Mouse (Mus musculus) v-Abl transformed pro-B cells (cell line): ENCODE data around the gene Gse1.
"Not testable (repeated sequence)": the region's sequence is repeated elsewhere in the genome, so short reads cannot be mapped to it uniquely, and the experiment has no call there.

Experiments
- in situ Hi-C, 2 experiments: fragments of 400-800 bp; cut with MboI; formaldehyde crosslinking; loops; one replicate each; pipeline ENCODE4 v1.15.1; 2025; ENCODE audit not compliant: unreplicated experiment in 2 of 2

Gse1 gene

GRCm38 (mm10) chr8:120317118-120317824 is 89.0 kb downstream of the Gse1 start:
- in situ Hi-C loops = no loop called here

DNA sequence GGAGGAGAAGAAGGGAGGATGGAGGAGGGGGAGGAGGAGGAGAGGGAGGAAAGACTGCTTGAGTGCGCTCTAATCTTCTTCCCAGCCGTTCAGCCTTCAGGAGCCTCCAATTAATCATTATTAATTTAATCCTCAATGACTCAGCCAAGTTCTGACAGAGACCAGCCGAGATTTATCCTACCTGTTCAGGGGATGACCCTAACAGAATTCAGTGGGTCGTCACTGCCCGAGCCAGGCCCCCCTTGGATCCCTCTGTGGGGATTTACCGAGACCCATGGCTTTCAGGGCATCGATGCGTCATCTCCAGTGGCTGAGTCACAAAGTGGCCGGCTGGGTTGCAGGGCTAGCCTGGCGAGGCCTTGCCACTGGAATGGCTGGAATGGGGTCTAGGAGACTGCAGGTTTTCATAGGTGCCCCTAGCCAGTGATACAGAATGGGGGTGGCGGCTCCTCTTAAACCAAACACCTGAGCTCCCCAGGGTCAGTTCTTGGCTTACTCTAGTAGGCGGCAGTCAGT is 90.3 kb downstream of the Gse1 start:
- in situ Hi-C loops = no loop called here

DNA sequence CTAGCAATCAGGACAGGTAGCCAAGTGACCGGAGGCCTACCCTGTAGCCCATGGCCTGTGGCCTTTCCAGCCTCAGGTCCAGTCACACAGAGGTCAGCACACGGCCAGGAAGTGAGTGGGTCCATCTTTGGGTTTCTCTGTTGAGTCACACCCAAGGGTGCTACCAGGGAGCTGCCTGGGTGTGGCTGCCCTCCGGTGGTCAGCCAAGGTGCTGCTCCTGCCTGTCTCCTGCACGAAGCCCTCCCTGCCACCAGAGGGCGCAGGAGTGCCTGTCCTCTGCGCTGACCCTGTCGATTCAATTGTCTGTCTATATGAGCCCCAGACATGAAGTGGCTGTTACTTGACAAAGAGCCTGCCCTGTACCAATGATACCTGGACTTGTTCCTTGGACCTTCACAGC is 91.2 kb downstream of the Gse1 start:
- in situ Hi-C loops = no loop called here

DNA sequence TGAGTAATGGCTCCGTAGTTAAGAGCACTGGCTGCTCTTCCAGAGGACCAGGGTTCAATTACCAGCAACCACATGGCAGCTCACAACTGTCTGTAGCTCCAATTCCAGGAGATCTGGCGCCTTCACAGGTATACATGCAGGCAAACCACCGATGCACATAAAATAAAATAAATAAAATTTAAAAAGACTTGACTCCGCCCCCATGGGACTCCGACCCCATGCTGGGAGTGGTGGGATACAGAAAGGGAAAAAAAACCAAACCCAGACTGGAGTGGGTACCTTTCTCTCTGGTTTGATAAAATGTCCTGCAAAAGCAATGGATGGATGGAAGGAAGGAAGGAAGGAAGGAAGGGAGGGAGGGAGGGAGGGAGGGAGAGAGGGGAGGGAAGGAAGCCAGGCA is 91.9 kb downstream of the Gse1 start:
- in situ Hi-C loops = loop anchor here in 1 of 2 experiments (5.0 to 10.0 kb wide), 3 partner anchors 138 to 292 kb away; no protein-coding TSS in a partner anchor

GRCm38 (mm10) chr8:120321724-120322123 is 93.5 kb downstream of the Gse1 start:
- in situ Hi-C loops = loop anchor here in 1 of 2 experiments (5.0 to 10.0 kb wide), 3 partner anchors 139 to 291 kb away; no protein-coding TSS in a partner anchor

GRCm38 (mm10) chr8:120322956-120323448 is 94.7 kb downstream of the Gse1 start:
- in situ Hi-C loops = loop anchor here in 1 of 2 experiments (5.0 to 10.0 kb wide), 3 partner anchors 141 to 289 kb away; no protein-coding TSS in a partner anchor

DNA sequence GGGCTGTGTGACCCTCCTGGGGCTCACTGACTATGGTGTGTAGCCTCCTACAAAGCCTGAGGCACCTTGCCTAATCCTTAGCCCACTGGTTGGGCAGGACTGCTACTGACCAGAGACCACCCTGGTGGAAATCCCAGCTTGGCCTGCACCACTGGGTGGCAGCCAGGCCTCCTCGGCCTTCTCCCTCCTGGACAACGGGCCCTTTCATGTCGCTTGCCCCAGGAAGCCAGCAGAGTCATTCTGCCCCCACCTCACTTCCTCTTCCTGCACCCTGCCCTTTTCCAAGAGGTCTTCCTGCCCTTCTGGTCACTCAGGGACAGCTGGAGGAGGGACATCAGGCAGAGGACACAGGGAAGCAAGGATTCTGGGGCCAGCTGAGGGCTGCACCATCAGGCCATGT is 96.3 kb downstream of the Gse1 start:
- in situ Hi-C loops = loop anchor here in 1 of 2 experiments (5.0 to 10.0 kb wide), 3 partner anchors 142 to 288 kb away; no protein-coding TSS in a partner anchor

DNA sequence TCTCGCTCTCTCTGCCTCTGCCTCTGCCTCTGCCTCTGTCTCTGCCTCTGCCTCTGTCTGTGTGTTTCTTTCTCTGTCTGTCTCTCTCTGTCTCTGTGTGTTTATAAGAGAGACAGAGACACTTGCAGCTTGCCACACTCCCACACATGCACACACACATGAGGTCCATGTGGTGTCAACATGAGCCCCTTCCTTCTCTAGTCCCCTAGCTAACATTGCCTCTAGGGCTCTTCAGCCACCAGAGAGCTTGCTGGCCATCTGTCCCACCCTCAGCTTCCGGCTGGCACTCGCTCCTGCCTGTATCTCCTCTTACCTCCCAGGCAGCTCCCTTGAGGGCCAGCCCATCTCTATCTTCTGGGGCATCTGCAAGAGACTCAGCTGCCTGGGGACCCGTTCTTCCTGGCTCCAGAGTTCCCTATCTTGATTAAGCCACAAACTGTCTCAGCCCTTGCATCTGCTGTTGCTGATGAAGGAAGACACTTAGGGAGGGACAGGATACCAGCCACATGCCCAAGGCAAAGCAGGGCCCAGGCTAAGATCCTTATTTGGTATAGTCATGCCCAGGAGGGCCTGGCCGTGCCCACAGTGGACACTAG is 97.0 kb downstream of the Gse1 start:
- in situ Hi-C loops = loop anchor here in 1 of 2 experiments (10.0 kb wide), 1 partner anchor 200 kb away; no protein-coding TSS in a partner anchor

DNA sequence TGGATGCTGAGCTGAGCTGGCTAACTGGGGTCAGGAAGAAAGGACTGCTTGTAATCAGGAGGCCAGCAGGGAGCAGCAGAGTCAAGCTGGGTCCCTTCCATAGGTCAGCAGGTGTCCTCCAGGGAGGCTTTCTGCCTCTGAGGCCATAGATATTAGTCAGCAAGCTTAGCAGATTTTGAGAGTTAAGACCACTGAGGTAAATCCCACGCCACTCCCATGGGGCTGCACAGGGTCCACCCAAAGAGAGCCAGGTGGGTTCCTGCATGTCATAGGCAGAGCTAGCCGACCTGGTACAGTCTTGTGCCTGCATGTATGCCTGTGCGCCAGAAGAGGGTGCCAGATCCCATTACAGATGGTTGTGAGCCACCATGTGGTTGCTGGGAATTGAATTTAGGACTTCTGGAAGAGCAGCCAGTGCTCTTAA is 98.9 kb downstream of the Gse1 start:
- in situ Hi-C loops = loop anchor here in 1 of 2 experiments (10.0 kb wide), 1 partner anchor 198 kb away; no protein-coding TSS in a partner anchor

- in situ Hi-C loops = loop anchor here in 1 of 2 experiments (10.0 kb wide), 1 partner anchor 196 kb away; no protein-coding TSS in a partner anchor
These were observed 100.2 kb downstream of the Gse1 start for GRCm38 (mm10) chr8:120328361-120329022.

DNA sequence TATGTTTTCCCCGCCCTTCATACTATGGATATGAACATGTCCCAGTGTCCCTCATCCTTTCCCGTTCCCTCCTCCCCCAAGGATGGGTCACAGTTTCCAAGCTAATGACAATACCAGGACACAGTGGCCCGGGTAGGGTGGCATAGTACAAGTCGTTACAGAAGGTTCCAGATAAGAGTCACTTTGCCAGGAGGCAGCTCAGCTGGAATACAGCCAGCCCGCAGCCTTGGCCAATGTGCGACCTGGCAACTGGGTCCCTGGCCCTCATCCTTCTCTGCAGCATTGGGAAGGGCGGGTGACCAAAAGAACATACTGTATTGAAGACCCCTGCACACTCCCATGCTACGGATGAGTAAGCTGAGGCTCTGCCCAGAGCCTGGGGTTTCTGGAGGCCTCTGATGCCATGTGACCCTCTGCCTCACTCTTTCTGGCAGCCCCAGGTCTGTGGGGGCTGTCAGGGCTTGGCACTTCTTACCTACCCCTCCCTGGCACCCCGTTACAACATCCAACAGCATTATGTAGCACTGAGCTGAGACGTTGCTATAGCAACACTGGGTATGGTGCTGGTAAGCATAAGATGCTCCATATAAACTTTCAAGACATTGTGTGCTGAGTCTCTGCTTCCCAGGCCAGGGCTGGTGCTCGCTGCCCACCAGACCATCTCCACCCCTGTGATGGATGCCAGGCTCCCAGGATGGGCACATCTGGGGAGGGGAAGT is 100.9 kb downstream of the Gse1 start:
- in situ Hi-C loops = loop anchor here in 1 of 2 experiments (10.0 kb wide), 1 partner anchor 196 kb away; no protein-coding TSS in a partner anchor

- in situ Hi-C loops = no loop called here
These were observed 102.8 kb downstream of the Gse1 start for GRCm38 (mm10) chr8:120331027-120331426.

DNA sequence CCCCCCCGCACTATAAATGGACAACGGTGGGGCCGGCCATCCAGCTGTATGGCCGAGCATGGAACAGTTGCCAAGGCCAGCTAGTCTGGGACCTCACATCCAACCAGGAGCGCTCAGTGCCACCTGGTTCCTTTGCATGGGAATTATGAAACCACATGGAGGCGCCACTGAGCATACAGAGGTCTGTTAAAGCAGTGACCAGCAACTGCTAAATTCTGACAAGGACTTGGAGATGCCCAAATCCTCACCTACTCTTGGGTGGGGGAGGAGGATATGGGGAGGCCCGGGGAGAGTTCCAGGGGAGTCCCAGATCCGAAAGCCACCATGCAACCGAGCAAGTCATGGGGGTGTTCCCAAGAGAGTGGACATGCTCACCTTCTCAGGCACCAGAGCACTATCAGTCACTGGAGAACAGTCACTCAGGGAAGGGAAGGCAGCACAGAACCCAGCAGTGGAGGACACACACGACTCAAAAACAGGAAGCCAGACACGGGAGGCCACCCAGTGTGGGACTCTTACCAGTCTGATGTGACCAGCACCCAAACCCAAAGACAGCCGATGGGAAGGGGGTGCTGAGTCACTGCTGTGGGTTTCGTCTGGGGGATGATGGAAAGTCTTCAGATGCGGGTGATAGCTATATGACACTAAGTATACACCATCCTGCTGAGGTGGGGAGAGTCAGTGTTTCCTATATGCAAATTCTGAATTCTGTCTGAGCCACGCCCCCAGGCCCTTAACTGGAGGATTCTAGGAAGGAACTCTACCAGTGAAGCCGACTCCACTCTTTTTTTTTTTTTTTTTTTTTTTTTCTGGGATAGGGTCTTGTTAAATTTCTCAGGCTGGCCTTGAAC is 104.3 kb downstream of the Gse1 start:
- in situ Hi-C loops = no loop called here

GRCm38 (mm10) chr8:120333681-120334080 is 105.4 kb downstream of the Gse1 start:
- in situ Hi-C loops = no loop called here

DNA sequence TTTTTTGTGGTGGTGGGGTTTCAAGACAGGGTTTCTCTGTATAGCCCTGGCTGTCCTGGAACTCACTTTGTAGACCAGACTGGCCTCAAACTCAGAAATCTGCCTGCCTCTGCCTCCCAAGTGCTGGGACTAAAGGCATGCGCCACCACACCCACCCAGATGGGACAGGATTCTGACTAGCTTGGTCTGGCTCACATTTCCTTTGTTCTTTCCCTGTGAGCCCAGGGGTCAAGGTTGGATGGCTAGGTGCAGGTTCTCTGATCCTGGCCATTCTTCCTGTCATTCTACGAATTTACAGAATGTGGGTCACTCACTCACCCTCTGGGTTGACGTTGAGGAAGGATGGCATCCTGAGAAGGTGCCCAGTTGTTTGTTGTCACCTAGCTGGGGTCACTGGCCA is 106.0 kb downstream of the Gse1 start:
- in situ Hi-C loops = not testable (repeated sequence)

DNA sequence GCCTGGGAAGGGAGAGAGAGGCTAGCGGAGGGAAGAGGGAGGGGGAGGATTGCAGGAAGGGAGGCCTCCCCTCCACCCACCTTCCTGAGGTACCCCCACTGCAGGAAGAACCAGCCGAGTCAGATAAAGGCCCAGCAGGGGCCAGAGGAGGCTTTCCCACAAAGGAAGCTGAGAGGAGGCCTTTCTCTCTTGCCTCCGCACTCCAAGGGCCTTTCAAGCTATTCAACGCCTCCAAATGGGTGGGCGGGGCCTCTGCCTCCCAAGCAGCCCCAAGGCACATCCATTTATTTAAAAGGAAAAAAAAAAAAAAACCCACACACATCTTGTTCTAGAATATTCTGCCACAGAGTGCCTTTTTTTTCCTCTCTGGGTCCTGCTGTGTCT is 106.6 kb downstream of the Gse1 start:
- in situ Hi-C loops = no loop called here

GRCm38 (mm10) chr8:120335262-120336086 is 107.2 kb downstream of the Gse1 start:
- in situ Hi-C loops = no loop called here

DNA sequence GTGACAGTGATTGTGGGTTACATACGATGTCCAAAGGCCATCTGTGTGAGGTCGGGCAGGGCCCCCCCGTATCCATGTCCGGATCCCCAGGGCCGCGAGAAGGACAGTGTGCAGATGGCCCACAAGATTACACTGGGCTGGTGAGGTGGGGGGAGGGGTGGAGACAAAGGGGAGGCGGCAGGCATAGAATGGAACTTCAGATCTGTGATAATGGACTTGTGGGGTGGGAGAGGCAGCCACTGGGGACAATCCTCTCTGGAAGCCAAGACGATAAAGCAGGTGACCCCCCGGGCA is 107.8 kb downstream of the Gse1 start:
- in situ Hi-C loops = no loop called here
